Mouse (Mus musculus) splenic B cell, adult 2 months (primary cell): ENCODE measurements at regions not wholly inside any gene's neighbourhood (a gene's known extent, or its start where the extent isn't known, plus 50 kb on each side); places are given as distances from the start of the nearest gene placed in this dataset.

Experiments used
- DNase-seq: peaks from one replicate; pipeline ENCODE4 v3.0.0-alpha.2; 2011; ENCODE audit warnings: low read depth, low spot score
- H3K27me3 ChIP-seq: 2 replicates; pipeline ENCODE4 v1.6.1; 2012; ENCODE audit warnings: mild to moderate bottlenecking, low read length, moderate library complexity, mixed read lengths; ENCODE audit not compliant: control insufficient read depth, poor library complexity, insufficient read depth, severe bottlenecking
- H3K36me3 ChIP-seq: 2 replicates; pipeline ENCODE4 v1.6.1; 2012; ENCODE audit warnings: mild to moderate bottlenecking, low read length, moderate library complexity, mixed read lengths; ENCODE audit not compliant: control insufficient read depth, poor library complexity, insufficient read depth, severe bottlenecking

DNA sequence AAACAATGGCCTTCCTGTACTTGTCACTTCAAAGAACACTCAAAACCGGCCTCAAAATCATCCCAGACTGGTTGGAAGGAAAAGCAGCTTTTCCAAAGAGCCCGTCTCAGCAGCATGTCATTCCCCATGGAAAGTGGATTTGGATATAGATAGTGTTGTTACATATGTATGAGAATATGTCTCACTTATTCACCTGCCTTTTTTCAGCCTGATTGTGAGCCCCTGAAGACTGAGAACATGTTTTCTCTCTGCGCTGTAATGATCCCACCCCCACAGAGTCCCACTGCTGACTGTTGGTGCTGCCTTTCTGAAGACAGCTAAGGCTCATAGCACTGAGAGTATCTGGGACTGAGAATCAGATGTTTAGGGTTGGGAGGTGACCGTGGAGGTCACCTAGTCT, 251.9 kb upstream of the G2e3 start:
- no peaks in the 10 kb centered on the region for H3K27me3 ChIP-seq
- no peaks in the 10 kb centered on the region for H3K36me3 ChIP-seq
- no peak for DNase-seq

GRCm38 (mm10) chr12:51089324-51089723, 258.5 kb upstream of the G2e3 start:
- H3K27me3 ChIP-seq: no peaks in the 10 kb centered on the region
- H3K36me3 ChIP-seq: no peaks in the 10 kb centered on the region
- DNase-seq: no peak

DNA sequence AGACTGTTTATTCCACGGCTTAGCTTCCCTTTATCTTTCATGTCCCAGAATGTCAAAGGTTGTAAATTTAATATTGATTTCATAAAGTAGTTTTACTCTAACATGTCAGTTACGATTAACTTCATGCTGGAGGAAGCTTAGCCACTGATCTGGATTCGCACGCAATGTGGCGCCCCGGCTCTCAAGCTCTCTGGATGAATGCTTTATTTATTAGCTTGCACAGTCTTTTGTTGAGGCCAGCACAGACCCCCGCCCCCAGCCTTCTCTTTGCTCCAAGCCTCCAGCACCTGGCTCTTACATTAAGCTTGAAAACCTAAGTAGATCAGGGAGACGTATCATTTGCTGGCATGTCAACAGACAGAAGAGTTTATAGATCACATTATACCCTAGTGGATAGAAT, 266.1 kb upstream of the G2e3 start:
- Histone ChIP-seq H3K36me3 (no peaks in the 10 kb centered on the region), H3K27me3 (no peaks in the 10 kb centered on the region)
- DNase-seq: no peak

DNA sequence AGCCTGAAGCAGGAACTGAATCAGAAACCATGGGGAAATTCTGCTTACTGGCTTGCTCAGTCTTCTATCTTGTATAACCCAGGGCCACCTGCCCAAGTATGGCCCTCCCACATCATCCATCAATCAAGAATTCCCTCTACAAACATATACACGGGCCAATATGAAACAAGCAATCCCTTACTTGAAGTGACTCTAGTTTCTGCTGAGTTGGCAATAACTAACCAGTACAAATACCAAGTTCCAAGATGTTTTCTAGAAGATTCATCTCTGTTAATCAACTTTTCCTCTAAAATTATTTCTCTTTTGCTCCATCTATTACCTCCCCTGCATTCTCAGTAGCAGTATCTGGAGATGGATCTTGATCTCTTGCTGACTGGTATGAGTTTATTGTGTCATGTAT, 274.4 kb upstream of the G2e3 start:
- Histone ChIP-seq H3K27me3 (no peaks in the 10 kb centered on the region), H3K36me3 (no peaks in the 10 kb centered on the region)
- no peak for DNase-seq

GRCm38 (mm10) chr12:51060931-51061330, 286.9 kb upstream of the G2e3 start:
- H3K36me3 ChIP-seq: no peaks in the 10 kb centered on the region
- no peak for DNase-seq
- no peaks in the 10 kb centered on the region; the same call in 1 of the 2 replicates for H3K27me3 ChIP-seq

GRCm38 (mm10) chr12:51058569-51058968, 289.3 kb upstream of the G2e3 start:
- DNase-seq: no peak
- Histone ChIP-seq H3K27me3 (no peaks in the 10 kb centered on the region; the same call in 1 of the 2 replicates), H3K36me3 (no peaks in the 10 kb centered on the region)

DNA sequence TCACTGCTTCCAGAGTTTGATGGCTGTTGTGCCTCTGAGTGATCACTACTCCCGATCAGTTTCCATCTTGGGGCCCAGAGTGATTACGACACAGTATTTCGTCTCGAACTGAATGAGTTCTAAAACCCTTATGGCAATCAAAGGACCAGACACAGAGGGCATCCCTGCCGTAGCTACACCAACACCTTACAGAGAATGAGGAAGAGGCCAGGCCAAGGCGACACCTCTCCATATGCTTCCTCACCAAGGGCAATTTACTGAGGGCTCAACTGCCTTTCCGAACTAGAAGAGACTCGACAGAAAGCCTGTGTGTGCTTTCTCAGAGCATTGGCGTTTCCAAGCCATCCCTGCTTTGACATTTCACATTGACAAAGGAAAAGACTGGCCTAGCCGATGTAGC, 289.8 kb upstream of the G2e3 start:
- DNase-seq: no peak
- no peaks in the 10 kb centered on the region for H3K36me3 ChIP-seq
- H3K27me3 ChIP-seq: no peaks in the 10 kb centered on the region; the same call in 1 of the 2 replicates

DNA sequence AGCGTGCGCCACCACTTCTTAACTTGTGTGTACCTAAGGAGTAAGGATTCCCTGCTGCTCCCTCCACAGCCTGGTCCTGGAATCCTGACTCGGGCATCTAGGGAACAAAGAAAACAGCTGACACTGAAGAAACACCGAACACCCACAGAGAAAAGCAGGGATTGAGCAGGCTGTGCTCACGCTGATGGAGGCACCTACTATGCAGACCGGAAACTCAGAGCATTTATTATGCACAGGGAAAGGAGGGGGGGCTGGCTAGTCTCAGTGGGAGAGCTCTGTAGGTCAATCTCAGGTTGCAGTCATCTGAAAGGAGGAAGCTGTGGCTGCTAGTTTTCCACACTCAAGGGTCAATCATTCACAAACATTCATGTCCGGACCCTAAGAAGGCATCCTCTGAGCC, 300.7 kb upstream of the G2e3 start:
- DNase-seq: no peak
- no peaks in the 10 kb centered on the region for H3K36me3 ChIP-seq
- H3K27me3 ChIP-seq: no peaks in the 10 kb centered on the region

- no peak for DNase-seq
- Histone ChIP-seq H3K27me3 (no peaks in the 10 kb centered on the region), H3K36me3 (no peaks in the 10 kb centered on the region)
These were observed 302.4 kb upstream of the G2e3 start for GRCm38 (mm10) chr12:51045437-51045836.

- Histone ChIP-seq H3K27me3 (no peaks in the 10 kb centered on the region), H3K36me3 (no peaks in the 10 kb centered on the region)
- no peak for DNase-seq
These were observed 302.8 kb upstream of the G2e3 start for GRCm38 (mm10) chr12:51045020-51045419.

DNA sequence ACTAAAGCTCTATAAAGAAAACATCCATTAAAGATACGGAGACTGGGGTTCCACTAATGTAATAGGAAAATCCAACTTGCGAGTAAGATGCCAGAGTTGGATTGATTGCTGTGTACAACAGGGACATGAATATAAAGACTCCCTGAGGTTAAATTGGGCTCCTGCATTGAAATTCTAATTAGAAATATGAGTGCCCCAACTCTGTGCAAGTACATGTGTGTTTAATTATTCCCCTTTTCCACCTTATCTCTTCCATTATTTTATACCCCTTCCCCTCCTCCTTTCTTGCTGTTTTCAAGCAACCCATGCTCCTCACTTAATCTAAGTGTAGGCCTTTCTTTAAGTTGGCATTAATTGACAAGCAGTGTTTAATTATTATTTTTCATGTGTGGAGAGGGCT, 315.7 kb upstream of the G2e3 start:
- no peak for DNase-seq
- H3K36me3 ChIP-seq: no peaks in the 10 kb centered on the region
- H3K27me3 ChIP-seq: no peaks in the 10 kb centered on the region

DNA sequence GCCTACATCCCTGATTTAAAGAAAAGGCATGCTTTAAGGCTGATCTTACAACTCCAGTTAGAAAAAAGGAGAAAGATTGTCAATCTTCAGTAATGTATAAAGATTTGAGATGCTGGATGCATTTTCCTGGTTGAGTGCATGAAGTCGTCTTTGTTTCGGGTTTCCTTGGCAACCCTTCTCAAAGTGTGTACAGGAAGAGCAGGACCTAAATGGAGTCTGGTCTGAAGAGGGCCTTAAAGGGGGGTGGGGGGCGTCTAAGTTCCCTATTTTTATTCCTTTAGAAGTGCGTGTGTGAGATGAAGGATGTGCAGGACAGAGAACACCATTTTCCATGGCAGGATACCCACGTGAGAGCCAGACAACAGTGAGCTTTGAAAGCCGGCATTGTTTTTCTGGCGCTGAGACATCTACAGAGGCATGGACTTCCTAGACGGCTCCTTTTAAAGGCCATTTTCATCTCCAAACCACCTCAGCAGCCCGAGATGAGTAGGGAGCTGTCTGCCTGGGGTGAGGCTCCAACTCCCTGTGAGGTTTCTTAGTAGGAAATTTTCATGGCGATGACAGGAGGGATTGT, 319.2 kb upstream of the G2e3 start:
- Histone ChIP-seq H3K27me3 (no peaks in the 10 kb centered on the region), H3K36me3 (no peaks in the 10 kb centered on the region)
- no peak for DNase-seq

DNA sequence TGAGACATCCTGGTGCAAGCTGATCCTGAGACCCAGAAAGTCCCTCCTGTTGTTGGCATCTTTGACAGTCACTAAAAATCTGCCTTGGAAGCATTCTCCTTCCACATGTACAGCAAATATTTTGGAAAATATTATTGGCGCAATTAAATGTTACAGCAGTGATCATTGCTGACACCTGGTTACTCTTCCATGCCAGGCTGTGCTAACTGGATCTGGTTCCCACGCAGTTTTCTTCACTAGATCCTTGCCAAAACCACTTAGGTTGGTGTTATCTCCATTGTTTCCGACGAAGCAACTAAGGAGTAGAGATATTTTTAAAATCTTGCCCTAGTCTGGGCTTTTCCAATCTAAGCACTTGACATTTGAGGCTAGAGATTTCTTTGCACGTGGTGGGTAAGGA, 321.8 kb upstream of the G2e3 start:
- no peaks in the 10 kb centered on the region for H3K27me3 ChIP-seq
- H3K36me3 ChIP-seq: no peaks in the 10 kb centered on the region
- DNase-seq: no peak

DNA sequence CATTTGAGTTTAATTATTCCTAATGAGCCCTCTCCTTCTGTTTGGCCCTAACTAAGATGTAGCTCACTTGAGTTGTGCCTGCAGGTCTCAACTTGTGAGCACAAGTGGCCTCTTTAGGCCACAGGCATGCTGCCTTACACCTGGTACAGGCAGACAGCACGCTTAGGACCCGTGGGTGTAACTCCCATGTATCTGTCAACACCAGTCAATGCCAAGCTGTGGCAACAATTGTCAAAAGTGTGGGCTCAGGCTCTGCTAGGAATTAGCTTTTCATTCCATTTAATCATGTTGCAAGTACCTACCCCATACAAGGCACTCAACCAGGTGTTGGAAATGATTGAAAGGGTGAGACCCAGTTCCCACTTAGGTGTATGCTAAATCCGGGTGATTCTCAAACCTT, 322.3 kb upstream of the G2e3 start:
- Histone ChIP-seq H3K27me3 (no peaks in the 10 kb centered on the region), H3K36me3 (no peaks in the 10 kb centered on the region)
- no peak for DNase-seq

DNA sequence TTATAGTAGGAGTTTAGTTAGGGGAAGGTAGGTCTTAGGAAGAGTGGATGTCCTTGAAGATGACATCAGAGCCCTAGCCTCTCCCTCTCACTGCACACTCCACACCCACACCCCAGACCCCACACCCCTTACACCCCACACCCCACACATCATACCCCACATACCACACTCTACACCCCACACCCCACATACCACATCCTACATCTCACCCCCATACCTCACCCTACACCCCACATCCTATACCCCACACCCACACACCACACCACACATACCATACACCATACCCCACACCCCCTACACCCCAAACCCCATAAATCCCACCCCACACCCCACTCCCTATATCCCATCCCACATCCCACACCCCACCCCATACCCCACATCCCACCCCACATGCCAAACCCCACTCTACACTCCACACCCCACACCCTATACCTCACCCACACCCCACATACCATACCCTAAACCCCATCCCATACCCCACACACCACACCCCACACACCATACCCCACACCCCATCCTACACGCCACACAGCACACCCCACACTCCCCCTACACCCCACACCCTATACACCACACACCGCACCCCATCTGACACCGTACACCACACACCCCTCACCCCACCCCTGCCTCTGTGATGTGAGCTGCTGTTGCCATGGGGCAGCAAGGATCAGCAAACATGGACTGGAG, 323.7 kb upstream of the G2e3 start:
- DNase-seq: no peak
- H3K27me3 ChIP-seq: no peaks in the 10 kb centered on the region

GRCm38 (mm10) chr12:51018185-51018584, 329.7 kb upstream of the G2e3 start:
- no peak for DNase-seq
- Histone ChIP-seq H3K36me3 (no peaks in the 10 kb centered on the region), H3K27me3 (no peaks in the 10 kb centered on the region)

More for the DNA sequence above, 323.7 kb upstream of the G2e3 start:
- H3K36me3 ChIP-seq: no peaks in the 10 kb centered on the region
